Mouse (Mus musculus): ENCODE results near the gene Gjd3.

GRCm38 (mm10) chr11:98956340-98956739 lies 26.5 kb downstream of the Gjd3 start:
- TF ChIP-seq POLR2A (IDR thresholded peaks at IDR 0.05; ENCODE audit: borderline replicate concordance, control insufficient read depth, low read depth, low read length) (no peak), CTCF (IDR thresholded peaks at IDR 0.05; ENCODE audit: control insufficient read depth, insufficient read depth, low read length) (no peak)
